Mouse (Mus musculus): ENCODE measurements around the gene Leprot. TPM values are rescaled to one million over a fixed set of nuclear protein-coding genes. Genes with fewer than 3 reads are reported as not detected.
A peak's percentile ranks its signal among the peaks of the same experiment; 100 is the strongest.

Leprot gene
- total RNA-seq, 1 experiment from 2014 or later, result 118 TPM

- no peak for ATAC-seq (replicated peaks; ENCODE audit: insufficient number of reproducible peaks, low FRiP score, low TSS enrichment, poor library complexity, severe bottlenecking)
Observed at GRCm38 (mm10) chr4:101656056-101656455, 8.5 kb downstream of the Leprot start.

GRCm38 (mm10) chr4:101656956-101657570 is 9.5 kb downstream of the Leprot start:
- no peak for ATAC-seq (replicated peaks; ENCODE audit: insufficient number of reproducible peaks, low FRiP score, low TSS enrichment, poor library complexity, severe bottlenecking)

GRCm38 (mm10) chr4:101664160-101664750 is 16.7 kb downstream of the Leprot start:
- ATAC-seq (replicated peaks; ENCODE audit: insufficient number of reproducible peaks, low FRiP score, low TSS enrichment, poor library complexity, severe bottlenecking), result 0 out of 2 replicates have a peak, but pooled peaks have one; percentile 51

- no peak for ATAC-seq (replicated peaks; ENCODE audit: insufficient number of reproducible peaks, low FRiP score, low TSS enrichment, poor library complexity, severe bottlenecking)
Observed at GRCm38 (mm10) chr4:101664766-101665165, 17.2 kb downstream of the Leprot start.

- no peak for ATAC-seq (replicated peaks; ENCODE audit: insufficient number of reproducible peaks, low FRiP score, low TSS enrichment, poor library complexity, severe bottlenecking)
Observed at GRCm38 (mm10) chr4:101669161-101669560, 21.6 kb downstream of the Leprot start.

- ATAC-seq (replicated peaks; ENCODE audit: insufficient number of reproducible peaks, low FRiP score, low TSS enrichment, poor library complexity, severe bottlenecking), result no peak
Observed at GRCm38 (mm10) chr4:101669811-101670210, 22.3 kb downstream of the Leprot start.

GRCm38 (mm10) chr4:101674790-101675189 is 27.3 kb downstream of the Leprot start:
- no peak for ATAC-seq (replicated peaks; ENCODE audit: insufficient number of reproducible peaks, low FRiP score, low TSS enrichment, poor library complexity, severe bottlenecking)

- ATAC-seq (replicated peaks; ENCODE audit: insufficient number of reproducible peaks, low FRiP score, low TSS enrichment, poor library complexity, severe bottlenecking), result no peak
Observed at GRCm38 (mm10) chr4:101675726-101676125, 28.2 kb downstream of the Leprot start.

- no peak for ATAC-seq (replicated peaks; ENCODE audit: insufficient number of reproducible peaks, low FRiP score, low TSS enrichment, poor library complexity, severe bottlenecking)
Observed at GRCm38 (mm10) chr4:101682620-101683019, 35.1 kb downstream of the Leprot start.

GRCm38 (mm10) chr4:101683086-101683485 is 35.6 kb downstream of the Leprot start:
- no peak for ATAC-seq (replicated peaks; ENCODE audit: insufficient number of reproducible peaks, low FRiP score, low TSS enrichment, poor library complexity, severe bottlenecking)

GRCm38 (mm10) chr4:101684821-101685220 is 37.3 kb downstream of the Leprot start:
- no peak for ATAC-seq (replicated peaks; ENCODE audit: insufficient number of reproducible peaks, low FRiP score, low TSS enrichment, poor library complexity, severe bottlenecking)

- no peak for ATAC-seq (replicated peaks; ENCODE audit: insufficient number of reproducible peaks, low FRiP score, low TSS enrichment, poor library complexity, severe bottlenecking)
Observed at GRCm38 (mm10) chr4:101686227-101686810, 38.8 kb downstream of the Leprot start.

GRCm38 (mm10) chr4:101689241-101689640 is 41.7 kb downstream of the Leprot start:
- ATAC-seq (replicated peaks; ENCODE audit: insufficient number of reproducible peaks, low FRiP score, low TSS enrichment, poor library complexity, severe bottlenecking), result no peak

GRCm38 (mm10) chr4:101689645-101690044 is 42.1 kb downstream of the Leprot start:
- ATAC-seq (replicated peaks; ENCODE audit: insufficient number of reproducible peaks, low FRiP score, low TSS enrichment, poor library complexity, severe bottlenecking), result no peak

GRCm38 (mm10) chr4:101692892-101693291 is 45.4 kb downstream of the Leprot start:
- ATAC-seq (replicated peaks; ENCODE audit: insufficient number of reproducible peaks, low FRiP score, low TSS enrichment, poor library complexity, severe bottlenecking), result no peak

GRCm38 (mm10) chr4:101694529-101694928 is 47.0 kb downstream of the Leprot start:
- no peak for ATAC-seq (replicated peaks; ENCODE audit: insufficient number of reproducible peaks, low FRiP score, low TSS enrichment, poor library complexity, severe bottlenecking)

GRCm38 (mm10) chr4:101697236-101697635 is 49.7 kb downstream of the Leprot start:
- no peak for ATAC-seq (replicated peaks; ENCODE audit: insufficient number of reproducible peaks, low FRiP score, low TSS enrichment, poor library complexity, severe bottlenecking)

- ATAC-seq (replicated peaks; ENCODE audit: insufficient number of reproducible peaks, low FRiP score, low TSS enrichment, poor library complexity, severe bottlenecking), result no peak
Observed at GRCm38 (mm10) chr4:101699423-101699822, 51.9 kb downstream of the Leprot start.

- ATAC-seq (replicated peaks; ENCODE audit: insufficient number of reproducible peaks, low FRiP score, low TSS enrichment, poor library complexity, severe bottlenecking), result no peak
Observed at GRCm38 (mm10) chr4:101700892-101701640, 53.5 kb downstream of the Leprot start.
